Mouse (Mus musculus): ENCODE measurements around the gene Olfr871.

GRCm38 (mm10) chr9:20210812-20211211 lies 1.2 kb upstream of the Olfr871 start:
- TF ChIP-seq CTCF (IDR thresholded peaks at IDR 0.05; ENCODE audit: extremely low read depth, insufficient read length, insufficient replicate concordance, low read depth, low read length) (no peak), POLR2A (IDR thresholded peaks at IDR 0.05; ENCODE audit: low read depth, low read length) (no peak)

Data from small intestine, adult 2 months (tissue).